Mouse (Mus musculus) hindbrain, embryonic 11.5 days (tissue): ENCODE results near the gene Itgb7. TPM values are rescaled to one million over a fixed set of nuclear protein-coding genes. Genes with fewer than 3 reads are reported as not detected.

Source experiments
- ATAC-seq: fragments of 200-750 bp; cut with Nextera tagmentation; 2 replicates; pipeline ENCODE4 v1.8.0; 2017; ENCODE audit warnings: mild to moderate bottlenecking, moderate TSS enrichment, moderate library complexity; ENCODE audit not compliant: low FRiP score
- DNase-seq: peaks from one replicate; pipeline ENCODE4 v3.0.0-alpha.2; 2015; ENCODE audit warnings: low spot score
- H3K27ac ChIP-seq: fragments of 300-500 bp; sonication (generic); 2 replicates; pipeline ENCODE4 v1.5.1; 2014; ENCODE audit warnings: mild to moderate bottlenecking, low read depth, low read length
- H3K27me3 ChIP-seq: fragments of 300-500 bp; sonication (generic); 2 replicates; pipeline ENCODE4 v1.6.1; 2014; ENCODE audit warnings: mild to moderate bottlenecking, low read length, moderate library complexity, mixed read lengths; ENCODE audit not compliant: control insufficient read depth, insufficient read depth
- H3K36me3 ChIP-seq: fragments of 300-500 bp; sonication (generic); 2 replicates; pipeline ENCODE4 v1.6.1; 2014; ENCODE audit warnings: mild to moderate bottlenecking, low read length, moderate library complexity, mixed read lengths; ENCODE audit not compliant: control insufficient read depth, insufficient read depth
- H3K4me1 ChIP-seq: fragments of 300-500 bp; sonication (generic); replicated peaks from 2 replicates; pipeline ENCODE4 v1.6.1; 2014; ENCODE audit warnings: low read length, mixed read lengths; ENCODE audit not compliant: control insufficient read depth, insufficient read depth
- H3K4me2 ChIP-seq: fragments of 300-500 bp; sonication (generic); replicated peaks from 2 replicates; pipeline ENCODE4 v1.6.1; 2014; ENCODE audit warnings: mild to moderate bottlenecking, low read depth, low read length
- H3K4me3 ChIP-seq: fragments of 300-500 bp; sonication (generic); 2 replicates; pipeline ENCODE4 v1.5.1; 2014; ENCODE audit warnings: low read depth, low read length
- H3K9ac ChIP-seq: fragments of 300-500 bp; sonication (generic); 2 replicates; pipeline ENCODE4 v1.6.1; 2014; ENCODE audit warnings: low read depth, low read length
- H3K9me3 ChIP-seq: fragments of 300-500 bp; sonication (generic); 2 replicates; pipeline ENCODE4 v1.6.1; 2016; ENCODE audit warnings: low read length; ENCODE audit not compliant: control insufficient read depth
- WGBS: fragments of 180-500 bp; shearing (Covaris S2); extraction: QIAGEN DNeasy Blood & Tissue Kit; methylation state at CpG from one replicate; pipeline ENCODE4 v1.1.7; 2014; 5-methylcytosine and 5-hydroxymethylcytosine counted together
- polyA plus RNA-seq: library from polyadenylated mRNA; unstranded; fragments of >200 nt; fragmentation: Nextera tagmentation; extraction: Ambion mirVana; gene quantifications from 2 replicates; pipeline ENCODE4 v1.2.1, GENCODE M21; 2014

Itgb7 gene
- polyA plus RNA-seq, 1 experiment from 2014 or later, result 1.1 TPM

DNA sequence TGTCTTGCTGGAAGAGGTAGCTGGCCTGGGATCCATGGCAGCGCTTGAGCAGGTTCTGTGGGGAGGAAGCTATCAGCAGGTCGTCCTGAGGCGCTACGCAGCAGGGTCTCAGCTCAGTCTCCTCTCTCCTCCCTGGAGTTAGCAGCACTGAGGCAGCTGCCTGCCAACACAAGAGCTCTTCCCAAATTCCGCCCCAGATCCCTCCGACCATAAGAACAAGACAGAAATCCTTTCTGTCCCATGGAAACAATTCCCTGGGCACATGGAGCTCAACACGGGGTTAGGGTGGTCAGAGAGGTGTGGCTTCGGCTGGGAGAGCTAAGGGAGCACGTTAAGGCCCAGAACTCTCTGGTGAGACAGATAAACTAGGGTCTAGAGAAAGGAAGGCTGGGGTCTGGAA lies 52.6 kb downstream of the Itgb7 start:
- no peak for DNase-seq
- Histone ChIP-seq H3K36me3 (no peaks in the 10 kb centered on the region), H3K27me3 (no peaks in the 10 kb centered on the region), H3K9ac (no peak overlapping the region), H3K9me3 (no peaks in the 10 kb centered on the region), H3K4me1 (no peaks in the 10 kb centered on the region), H3K4me3 (no peak overlapping the region), H3K27ac (no peak overlapping the region), H3K4me2 (no peak overlapping the region)
- 83% methylated on average over 9 of the region's 9 CpGs for WGBS
- no peak for ATAC-seq

DNA sequence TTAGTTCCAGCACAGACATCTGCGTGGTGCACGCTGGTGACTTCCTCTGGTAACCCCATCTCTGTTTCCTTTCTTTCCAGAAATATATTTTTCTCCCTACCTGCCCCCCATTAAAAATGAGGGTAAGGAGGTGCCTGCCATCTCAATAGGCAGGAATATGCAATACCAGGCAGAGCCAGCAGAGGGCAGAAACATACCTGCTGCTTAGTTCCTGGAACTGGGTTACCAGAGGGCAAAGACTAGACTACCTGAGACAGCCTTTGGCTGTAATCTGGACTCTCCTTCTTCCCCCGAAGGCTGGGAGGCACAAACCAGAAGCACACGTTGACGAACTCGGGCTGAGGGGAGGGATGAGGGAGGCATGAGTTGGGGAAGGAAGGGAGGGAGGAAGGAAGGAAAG lies 53.5 kb downstream of the Itgb7 start:
- H3K9me3 ChIP-seq, result no peaks in the 10 kb centered on the region
- DNase-seq (peak; percentile 78), ATAC-seq (no peak)
- 17% methylated on average over 6 of the region's 6 CpGs for WGBS
- no peaks in the 10 kb centered on the region for H3K36me3 ChIP-seq
- H3K4me1 ChIP-seq, result no peaks in the 10 kb centered on the region
- H3K4me2 ChIP-seq, result no peak overlapping the region
- no peaks in the 10 kb centered on the region for H3K27me3 ChIP-seq
- H3K4me3 ChIP-seq, result no peak overlapping the region
- no peak overlapping the region for H3K27ac ChIP-seq
- no peak overlapping the region for H3K9ac ChIP-seq

DNA sequence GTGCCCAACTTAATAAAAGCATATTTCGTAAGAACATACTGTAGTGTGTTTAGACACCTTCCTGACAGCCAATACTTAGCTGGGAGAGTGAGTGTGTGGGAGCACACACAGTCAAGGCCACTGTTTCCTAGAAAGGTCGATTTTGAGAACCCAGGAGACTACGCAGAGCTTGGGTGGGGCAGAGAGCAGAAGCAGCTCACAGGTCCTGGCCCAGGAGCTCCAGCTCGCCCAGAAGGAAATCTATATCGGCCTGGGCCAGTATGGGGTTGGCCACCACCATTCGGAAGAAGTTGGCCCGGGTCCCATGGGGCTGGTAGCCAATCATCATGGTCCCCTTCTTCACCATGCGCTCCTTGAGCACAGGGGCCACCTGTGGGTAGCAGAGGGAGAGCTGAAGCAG lies 54.3 kb downstream of the Itgb7 start:
- Histone ChIP-seq H3K36me3 (no peaks in the 10 kb centered on the region), H3K9ac (no peak overlapping the region), H3K27ac (no peak overlapping the region), H3K4me2 (no peak overlapping the region), H3K4me1 (no peaks in the 10 kb centered on the region), H3K4me3 (no peak overlapping the region), H3K9me3 (no peaks in the 10 kb centered on the region), H3K27me3 (no peaks in the 10 kb centered on the region)
- DNase-seq (no peak), ATAC-seq (no peak)
- 87% methylated on average over 8 of the region's 8 CpGs for WGBS

DNA sequence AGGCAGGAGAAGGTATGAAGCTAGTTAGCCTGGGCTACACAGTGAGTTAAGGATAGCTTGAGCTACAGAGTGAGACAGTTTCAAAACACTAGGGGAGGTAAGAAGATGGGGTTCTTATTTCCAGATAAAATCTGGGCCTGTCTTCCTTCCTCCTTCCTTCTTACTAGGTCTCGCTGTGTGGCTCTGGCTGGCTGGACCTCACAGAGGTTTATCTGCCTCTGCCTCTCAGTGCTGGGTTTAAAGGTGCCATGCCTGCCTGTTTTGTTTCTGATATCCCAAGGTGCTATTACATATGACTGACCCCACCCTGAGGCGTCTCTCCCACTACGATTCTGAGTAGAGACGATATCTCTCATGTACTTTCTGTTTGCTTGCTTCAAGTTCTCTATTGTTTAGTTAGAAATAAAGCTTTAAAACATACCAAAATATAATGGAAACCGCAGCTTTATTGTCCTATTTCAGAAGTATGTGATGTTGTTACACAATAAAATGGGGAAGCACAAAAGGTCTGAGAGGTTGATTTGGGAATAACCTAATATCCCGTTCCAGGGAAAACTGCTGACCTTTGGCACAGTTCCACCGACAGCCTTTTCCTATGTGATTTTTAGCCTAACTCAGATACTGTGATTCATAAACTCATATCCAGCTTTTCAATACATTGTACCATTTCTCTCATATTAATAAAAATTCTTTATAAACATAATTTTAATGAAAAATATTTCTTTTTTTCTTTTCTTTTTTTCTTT lies 55.0 kb downstream of the Itgb7 start:
- Histone ChIP-seq H3K4me3 (no peak overlapping the region), H3K4me2 (no peak overlapping the region), H3K4me1 (no peaks in the 10 kb centered on the region), H3K27ac (no peak overlapping the region), H3K9ac (no peak overlapping the region), H3K9me3 (no peaks in the 10 kb centered on the region), H3K27me3 (no peaks in the 10 kb centered on the region), H3K36me3 (no peaks in the 10 kb centered on the region)
- no peak for DNase-seq
- 93% methylated on average over 7 of the region's 7 CpGs for WGBS
- ATAC-seq, result no peak

DNA sequence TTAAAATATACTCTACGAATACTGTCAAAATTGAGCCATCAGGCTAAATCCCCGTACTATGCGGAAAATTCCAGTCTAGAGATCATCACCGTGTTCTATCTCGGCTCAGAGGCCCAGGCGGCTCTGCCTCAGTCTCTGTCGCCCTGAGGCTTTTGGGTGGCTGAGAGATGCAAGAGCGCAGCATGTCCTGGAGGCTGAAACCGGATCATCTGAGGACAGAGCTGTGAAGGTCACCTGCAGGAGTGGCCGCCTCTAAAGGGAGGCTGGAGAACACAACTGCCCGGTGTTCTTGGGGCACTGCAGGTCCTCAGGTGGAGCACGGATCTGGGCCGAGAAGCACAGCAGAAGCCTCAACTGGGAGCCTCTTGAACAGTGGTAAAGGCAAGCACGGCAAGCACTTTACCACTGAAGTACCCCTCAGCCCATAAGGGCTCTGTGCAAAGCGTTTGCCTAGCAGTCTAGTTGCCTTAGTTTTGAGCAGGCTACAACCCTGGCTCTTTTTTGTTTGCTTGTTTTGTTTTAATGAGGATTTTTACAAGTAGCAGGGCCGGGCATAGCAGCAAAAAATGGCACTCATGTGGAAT lies 55.9 kb downstream of the Itgb7 start:
- H3K9me3 ChIP-seq, result no peaks in the 10 kb centered on the region
- 91% methylated on average over 16 of the region's 16 CpGs for WGBS
- ATAC-seq (no peak), DNase-seq (no peak)
- H3K27ac ChIP-seq, result no peak overlapping the region
- H3K27me3 ChIP-seq, result no peaks in the 10 kb centered on the region
- H3K4me2 ChIP-seq, result no peak overlapping the region
- no peak overlapping the region for H3K4me3 ChIP-seq
- no peaks in the 10 kb centered on the region for H3K36me3 ChIP-seq
- no peak overlapping the region for H3K9ac ChIP-seq
- no peaks in the 10 kb centered on the region for H3K4me1 ChIP-seq

DNA sequence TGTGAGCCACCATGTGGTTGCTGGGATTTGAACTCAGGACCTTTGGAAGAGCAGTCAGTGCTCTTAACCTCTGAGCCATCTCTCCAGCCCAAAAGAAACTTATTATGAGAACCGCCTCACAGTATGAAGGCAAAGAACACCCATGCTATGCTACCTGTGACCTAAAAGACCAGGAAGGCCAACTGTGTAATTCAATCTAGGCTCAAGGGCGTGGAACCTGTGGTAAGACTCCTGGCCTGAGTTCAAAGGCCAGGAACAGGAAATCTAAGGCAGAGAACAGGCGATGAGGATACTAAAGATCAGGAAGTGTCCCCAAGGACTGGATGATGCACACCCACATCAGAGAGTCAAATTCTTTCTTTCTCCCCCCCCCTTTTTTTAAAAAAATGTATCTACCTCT lies 58.2 kb downstream of the Itgb7 start:
- Histone ChIP-seq H3K27me3 (no peaks in the 10 kb centered on the region), H3K4me1 (no peaks in the 10 kb centered on the region), H3K4me2 (no peak overlapping the region), H3K27ac (no peak overlapping the region), H3K9me3 (no peaks in the 10 kb centered on the region), H3K36me3 (no peaks in the 10 kb centered on the region), H3K9ac (no peak overlapping the region), H3K4me3 (no peak overlapping the region)
- no peak for ATAC-seq
- DNase-seq, result no peak
- WGBS, result 94% methylated on average over 3 of the region's 3 CpGs

DNA sequence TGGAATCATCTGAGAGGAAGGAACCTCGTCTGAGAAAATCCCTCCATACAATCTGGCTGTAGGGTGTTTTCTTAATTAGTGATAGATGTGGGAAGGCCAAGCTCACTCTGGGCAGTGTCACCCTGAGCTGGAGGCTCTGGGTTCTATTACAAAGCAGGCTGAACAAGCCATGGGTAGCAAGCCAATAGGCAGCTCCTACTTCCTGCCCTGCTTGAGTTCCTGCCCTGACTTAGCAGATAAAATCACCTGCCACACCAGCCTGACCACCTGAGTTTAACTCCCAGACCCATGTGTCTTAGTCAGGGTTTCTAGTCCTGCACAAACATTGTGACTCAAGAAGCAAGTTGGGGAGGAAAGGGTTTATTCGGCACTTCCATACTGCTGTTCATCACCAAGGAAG lies 62.7 kb downstream of the Itgb7 start:
- no peak overlapping the region for H3K4me2 ChIP-seq
- H3K36me3 ChIP-seq, result no peaks in the 10 kb centered on the region
- no peak overlapping the region for H3K27ac ChIP-seq
- H3K27me3 ChIP-seq, result no peaks in the 10 kb centered on the region
- no peaks in the 10 kb centered on the region for H3K4me1 ChIP-seq
- no peak for DNase-seq
- no peak overlapping the region for H3K4me3 ChIP-seq
- H3K9ac ChIP-seq, result no peak overlapping the region
- H3K9me3 ChIP-seq, result no peaks in the 10 kb centered on the region
- 68% methylated on average over 2 of the region's 2 CpGs for WGBS
- no peak for ATAC-seq

DNA sequence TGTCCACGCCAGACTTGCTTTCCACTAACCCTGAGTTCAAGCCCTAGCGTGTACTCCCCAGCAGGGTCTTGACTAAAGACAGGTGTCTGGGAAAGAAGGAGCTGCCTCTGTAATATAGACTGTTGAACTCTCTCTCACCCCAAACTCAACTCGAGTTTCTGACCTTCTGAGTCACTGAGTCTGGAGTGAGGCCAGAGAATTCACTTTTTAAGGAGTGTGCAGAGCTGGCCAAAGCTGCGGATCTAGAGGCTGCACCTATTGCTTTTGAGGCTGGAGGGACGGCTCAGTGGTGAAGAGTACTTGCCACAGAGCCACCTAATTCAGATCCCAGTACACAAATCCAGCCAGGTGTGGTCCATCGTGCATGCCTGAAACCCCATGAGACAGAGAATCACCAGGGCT lies 64.1 kb downstream of the Itgb7 start:
- H3K4me3 ChIP-seq, result no peak overlapping the region
- no peak for DNase-seq
- H3K9ac ChIP-seq, result no peak overlapping the region
- no peak overlapping the region for H3K4me2 ChIP-seq
- H3K4me1 ChIP-seq, result no peaks in the 10 kb centered on the region
- H3K27ac ChIP-seq, result no peak overlapping the region
- ATAC-seq, result no peak
- H3K27me3 ChIP-seq, result no peaks in the 10 kb centered on the region
- no peaks in the 10 kb centered on the region for H3K36me3 ChIP-seq
- 56% methylated on average over 6 of the region's 6 CpGs for WGBS
- H3K9me3 ChIP-seq, result no peaks in the 10 kb centered on the region
